Mouse (Mus musculus) kidney, adult 9 months (tissue): Measurements from ENCODE around the gene Gramd4.
"Not testable (repeated sequence)": the region's sequence is repeated elsewhere in the genome, so short reads cannot be mapped to it uniquely, and the experiment has no call there.

Experiments used
- DNase-seq: peaks from one replicate; pipeline ENCODE4 v3.0.0; 2022

Gene Gramd4

GRCm38 (mm10) chr15:86119186-86119585 lies 61.7 kb downstream of the Gramd4 start:
- DNase-seq = peak; percentile 86

- peak; percentile 87 for DNase-seq
These were observed 64.9 kb downstream of the Gramd4 start for GRCm38 (mm10) chr15:86122261-86122949.

- no peak for DNase-seq
These were observed 65.9 kb downstream of the Gramd4 start for GRCm38 (mm10) chr15:86123409-86123808.

- DNase-seq = peak; percentile 77
These were observed 66.9 kb downstream of the Gramd4 start for GRCm38 (mm10) chr15:86124359-86124758.

GRCm38 (mm10) chr15:86129036-86129435 lies 71.5 kb downstream of the Gramd4 start:
- DNase-seq = no peak

- DNase-seq = no peak
These were observed 73.2 kb downstream of the Gramd4 start for GRCm38 (mm10) chr15:86130657-86131056.

- DNase-seq = peak; percentile 89
These were observed 77.7 kb downstream of the Gramd4 start for GRCm38 (mm10) chr15:86134941-86135783.

- peak; percentile 46 for DNase-seq
These were observed 80.1 kb downstream of the Gramd4 start for GRCm38 (mm10) chr15:86137638-86138037.

GRCm38 (mm10) chr15:86140323-86140722 lies 82.8 kb downstream of the Gramd4 start:
- DNase-seq = peak; percentile 57

GRCm38 (mm10) chr15:86144577-86144976 lies 87.1 kb downstream of the Gramd4 start:
- no peak for DNase-seq

GRCm38 (mm10) chr15:86145046-86145445 lies 87.6 kb downstream of the Gramd4 start:
- DNase-seq = no peak

GRCm38 (mm10) chr15:86146922-86147321 lies 89.4 kb downstream of the Gramd4 start:
- no peak for DNase-seq

- no peak for DNase-seq
These were observed 93.1 kb downstream of the Gramd4 start for GRCm38 (mm10) chr15:86150593-86150992.

- DNase-seq = no peak
These were observed 96.0 kb downstream of the Gramd4 start for GRCm38 (mm10) chr15:86153481-86153960.

GRCm38 (mm10) chr15:86156492-86156891 lies 99.0 kb downstream of the Gramd4 start:
- DNase-seq = no peak

GRCm38 (mm10) chr15:86159093-86159492 lies 101.6 kb downstream of the Gramd4 start:
- DNase-seq = no peak

- DNase-seq = no peak
These were observed 102.2 kb downstream of the Gramd4 start for GRCm38 (mm10) chr15:86159719-86160118.

- no peak for DNase-seq
These were observed 103.4 kb downstream of the Gramd4 start for GRCm38 (mm10) chr15:86160906-86161305.

- not testable (repeated sequence) for DNase-seq
These were observed 104.3 kb downstream of the Gramd4 start for GRCm38 (mm10) chr15:86161800-86162199.

GRCm38 (mm10) chr15:86164718-86165345 lies 107.3 kb downstream of the Gramd4 start:
- no peak for DNase-seq

- no peak for DNase-seq
These were observed 108.5 kb downstream of the Gramd4 start for GRCm38 (mm10) chr15:86165811-86166590.

- DNase-seq = no peak
These were observed 109.6 kb downstream of the Gramd4 start for GRCm38 (mm10) chr15:86167032-86167655.
